Mouse (Mus musculus) T-helper 1 cell (primary cell): Measurements from ENCODE around the gene Adh7.

Source experiments
- in situ Hi-C: fragments of 300-600 bp; cut with MboI, MseI; formaldehyde crosslinking; loops from one replicate; pipeline ENCODE4 v1.15.1; 2025; ENCODE audit warnings: high pct_unique_total_duplicates

Gene Adh7

DNA sequence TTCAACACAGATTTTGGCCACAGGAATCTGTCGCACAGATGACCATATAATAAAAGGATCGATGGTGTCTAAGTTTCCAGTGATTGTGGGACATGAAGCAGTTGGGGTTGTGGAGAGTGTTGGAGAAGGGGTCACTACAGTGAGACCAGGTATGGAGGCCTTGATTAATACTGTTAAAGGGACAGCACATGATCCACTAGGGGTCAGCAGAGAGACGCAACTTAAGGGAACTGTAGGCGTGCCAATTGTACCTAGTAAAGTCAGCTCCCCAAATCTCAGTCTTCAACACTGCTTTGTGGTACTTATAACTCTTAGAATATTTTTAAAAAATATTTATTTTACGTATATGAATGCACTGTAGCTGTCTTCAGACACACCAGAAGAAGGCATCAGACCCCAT lies 5.4 kb downstream of the Adh7 start:
- in situ Hi-C loops: loop anchor here (5.0 kb wide), 1 partner anchor 219 kb away; the partner anchor contains the start of gene Adh5

- in situ Hi-C loops: loop anchor here (5.0 kb wide), 1 partner anchor 218 kb away; the partner anchor contains the start of gene Adh5
Observed at GRCm38 (mm10) chr3:138224363-138224954, 6.9 kb downstream of the Adh7 start.

- in situ Hi-C loops: no loop called here
Observed at GRCm38 (mm10) chr3:138225331-138225730, 7.8 kb downstream of the Adh7 start.

GRCm38 (mm10) chr3:138225853-138226252 lies 8.3 kb downstream of the Adh7 start:
- in situ Hi-C loops: no loop called here

- in situ Hi-C loops: no loop called here
Observed at GRCm38 (mm10) chr3:138226476-138226875, 8.9 kb downstream of the Adh7 start.

DNA sequence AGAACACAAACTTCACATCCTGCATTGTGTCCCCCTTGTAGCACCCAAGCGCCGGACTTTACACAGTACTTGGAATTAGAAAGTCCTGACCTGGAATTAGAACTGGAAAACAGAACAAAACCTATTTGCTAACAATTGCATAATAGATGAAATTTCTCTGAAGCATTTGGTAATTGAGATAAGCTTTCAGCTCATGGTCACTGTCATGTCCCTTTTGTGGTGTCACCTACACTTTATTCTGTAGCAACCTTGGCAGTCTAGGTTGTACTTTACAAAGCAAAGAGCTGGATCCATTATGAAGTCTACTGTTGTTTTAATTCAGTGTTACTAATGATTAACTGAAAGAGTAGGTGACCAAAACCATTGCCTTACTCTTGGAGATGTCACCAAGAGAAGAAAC lies 9.5 kb downstream of the Adh7 start:
- in situ Hi-C loops: no loop called here

DNA sequence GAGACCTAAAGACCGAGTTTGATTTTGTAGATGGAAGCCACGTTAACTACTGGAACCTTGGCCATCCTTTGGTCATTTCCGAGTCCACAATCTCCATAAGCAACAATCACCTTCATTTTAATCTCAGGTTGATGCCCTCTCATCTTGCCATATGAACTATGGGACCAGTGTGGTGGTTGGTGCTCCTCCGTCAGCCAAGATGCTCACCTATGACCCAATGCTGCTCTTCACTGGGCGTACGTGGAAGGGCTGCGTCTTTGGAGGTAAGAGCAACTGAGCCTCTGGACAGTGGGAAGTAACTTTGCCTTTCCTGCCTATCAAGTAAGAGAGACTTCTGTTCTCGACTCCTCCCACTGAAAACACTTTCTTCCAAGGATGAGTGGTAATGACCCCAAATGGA lies 10.2 kb downstream of the Adh7 start:
- in situ Hi-C loops: no loop called here

DNA sequence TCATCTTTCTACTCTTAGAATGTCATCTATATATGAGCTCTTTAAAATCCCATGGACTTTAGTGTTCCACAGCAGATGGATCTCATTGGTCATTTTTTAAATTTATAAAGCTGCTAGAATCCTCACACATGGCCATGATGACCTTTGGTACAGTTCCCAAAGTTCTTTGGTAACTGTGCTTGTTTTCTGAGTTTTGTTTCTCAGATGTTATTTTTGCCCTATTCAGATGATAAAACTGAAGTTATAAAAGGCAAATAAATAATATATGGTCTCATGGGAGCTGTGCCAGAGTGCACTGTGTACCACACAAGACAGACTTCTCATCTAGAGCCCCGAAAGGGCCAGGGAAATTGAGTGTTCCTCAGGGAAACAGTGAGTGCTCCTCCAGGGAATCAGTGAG lies 11.9 kb downstream of the Adh7 start:
- in situ Hi-C loops: no loop called here

DNA sequence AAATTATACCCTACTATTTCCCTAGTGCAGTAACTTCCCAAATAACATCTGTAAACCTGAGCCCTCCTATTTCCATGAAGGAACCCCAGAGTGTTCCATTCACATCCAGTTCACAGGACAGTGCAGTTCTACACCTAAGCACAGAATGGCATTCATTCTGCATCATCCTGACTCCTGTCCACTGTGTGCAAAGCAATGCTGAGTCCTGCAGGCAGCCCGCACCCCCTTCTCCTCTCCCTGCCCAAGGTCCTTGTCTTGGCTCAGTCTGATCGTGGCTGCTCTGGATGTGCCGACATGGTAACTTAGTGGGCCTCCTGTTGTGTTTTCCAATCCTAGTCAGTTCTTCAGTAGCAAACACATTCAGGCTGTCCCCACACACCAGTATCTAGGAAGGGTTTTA lies 12.7 kb downstream of the Adh7 start:
- in situ Hi-C loops: no loop called here

GRCm38 (mm10) chr3:138231531-138231930 lies 14.0 kb downstream of the Adh7 start:
- in situ Hi-C loops: no loop called here

- in situ Hi-C loops: loop anchor here (5.0 kb wide), 1 partner anchor 36 kb away; no protein-coding TSS in a partner anchor
Observed at GRCm38 (mm10) chr3:138236546-138237163, 19.1 kb downstream of the Adh7 start.

- in situ Hi-C loops: loop anchor here (5.0 kb wide), 1 partner anchor 34 kb away; no protein-coding TSS in a partner anchor
Observed at GRCm38 (mm10) chr3:138238046-138238445, 20.5 kb downstream of the Adh7 start.

DNA sequence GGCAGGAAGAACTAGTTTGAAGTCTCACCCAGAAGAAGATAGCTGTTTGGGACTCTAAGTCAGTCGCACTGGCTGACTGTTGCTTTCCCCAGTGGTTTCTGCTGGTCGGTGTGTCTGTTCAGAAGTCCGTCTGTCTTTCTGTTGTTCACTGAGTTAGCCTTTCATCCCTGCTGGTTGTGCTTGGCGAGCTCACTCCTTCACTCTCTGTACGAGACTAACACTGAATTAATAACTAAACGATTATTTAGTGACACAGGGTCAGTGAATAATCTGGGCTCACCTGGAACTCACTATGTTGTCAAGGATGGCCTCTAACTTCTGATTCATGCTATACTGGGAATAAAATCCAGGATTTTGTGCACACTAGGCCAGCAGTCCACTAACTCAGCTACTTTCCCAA lies 21.9 kb downstream of the Adh7 start:
- in situ Hi-C loops: loop anchor here (5.0 kb wide), 1 partner anchor 33 kb away; no protein-coding TSS in a partner anchor

GRCm38 (mm10) chr3:138240411-138240810 lies 22.9 kb downstream of the Adh7 start:
- in situ Hi-C loops: no loop called here

- in situ Hi-C loops: no loop called here
Observed at GRCm38 (mm10) chr3:138240942-138241341, 23.4 kb downstream of the Adh7 start.

DNA sequence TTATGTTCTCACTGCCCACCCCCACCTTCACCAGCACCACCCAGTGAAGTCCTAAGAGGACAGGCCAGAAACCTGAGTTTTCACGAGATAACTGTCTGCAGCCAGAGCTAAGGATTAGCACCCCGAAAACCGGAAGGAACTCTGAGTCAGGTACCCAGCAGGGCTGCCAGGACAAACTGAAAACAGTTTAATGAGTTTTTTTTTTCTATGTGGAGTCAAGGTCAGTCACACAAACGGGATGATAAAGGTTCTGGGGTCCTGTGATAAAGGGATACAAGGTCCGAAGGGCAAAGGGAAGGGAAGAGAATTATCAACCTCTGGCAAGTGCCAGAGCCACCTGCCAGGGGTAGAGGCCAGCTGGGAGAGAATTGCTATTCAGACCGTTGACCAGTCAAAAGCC lies 23.8 kb downstream of the Adh7 start:
- in situ Hi-C loops: no loop called here

DNA sequence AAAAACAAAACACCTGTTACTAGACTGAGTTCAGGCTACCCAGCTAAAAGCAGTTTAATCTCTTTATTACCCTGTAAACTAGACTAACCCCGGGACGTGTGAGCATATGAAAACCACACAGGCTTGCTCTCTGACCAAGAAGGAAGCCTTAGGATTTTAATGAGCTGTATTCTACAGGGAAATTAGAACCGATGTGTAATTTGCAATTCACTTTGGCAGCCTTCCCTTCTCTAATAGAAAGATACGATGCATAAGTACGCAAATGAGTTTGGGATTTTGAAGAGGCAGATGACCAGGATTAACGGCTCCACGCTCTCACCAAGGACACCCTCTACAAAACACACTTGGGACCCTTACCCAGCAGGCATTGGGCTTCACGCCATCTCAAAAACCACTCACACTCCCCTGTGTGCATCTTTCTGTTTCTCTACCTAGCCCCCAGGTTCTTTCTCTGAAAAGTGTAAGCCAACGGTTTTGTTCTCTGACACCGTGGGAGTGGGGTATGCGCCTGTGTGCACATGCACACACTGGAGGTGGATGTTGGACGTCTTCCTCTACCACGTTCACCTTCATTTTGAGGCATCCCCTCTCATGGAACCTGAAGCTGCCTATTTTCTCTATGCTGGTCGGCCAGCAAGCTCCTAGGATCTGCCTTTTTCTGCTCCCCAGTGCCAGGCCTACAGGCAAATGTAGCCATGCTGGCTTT lies 24.6 kb downstream of the Adh7 start:
- in situ Hi-C loops: no loop called here

- in situ Hi-C loops: no loop called here
Observed at GRCm38 (mm10) chr3:138242933-138243332, 25.4 kb downstream of the Adh7 start.

- in situ Hi-C loops: no loop called here
Observed at GRCm38 (mm10) chr3:138244338-138244874, 26.8 kb downstream of the Adh7 start.

DNA sequence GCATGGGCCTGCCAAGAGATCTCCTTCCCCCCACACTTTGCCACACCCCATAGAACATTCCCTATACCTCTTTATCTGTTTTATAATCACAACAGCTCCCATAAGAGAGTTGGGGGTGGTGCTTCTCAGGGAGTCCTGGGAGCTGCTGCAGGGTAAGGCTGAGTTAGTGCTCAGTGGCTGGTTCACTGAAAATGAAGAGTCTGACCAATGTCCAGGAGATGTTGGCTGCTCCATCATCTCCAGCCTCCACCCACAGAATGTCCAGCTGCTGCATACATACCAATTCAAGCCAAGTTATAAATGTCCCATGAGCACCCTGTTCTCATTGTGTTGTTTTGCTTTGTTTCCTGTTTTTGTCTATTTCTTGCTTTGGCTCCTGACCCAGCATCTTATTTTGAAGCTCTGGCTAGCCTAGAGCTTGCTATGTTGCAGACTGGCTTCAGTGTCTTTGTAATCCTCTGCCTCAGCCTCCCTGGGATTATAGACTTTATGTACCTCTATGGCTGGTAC lies 29.0 kb downstream of the Adh7 start:
- in situ Hi-C loops: no loop called here

- in situ Hi-C loops: no loop called here
Observed at GRCm38 (mm10) chr3:138247241-138247640, 29.7 kb downstream of the Adh7 start.

- in situ Hi-C loops: no loop called here
Observed at GRCm38 (mm10) chr3:138248011-138248410, 30.5 kb downstream of the Adh7 start.
